Mouse (Mus musculus) c-Kit-positive CD71-positive TER-119-negative erythroid progenitor cells, embryonic 14.5 days (primary cell): Measurements from ENCODE around the gene Set.
"Not testable (repeated sequence)": the region's sequence is repeated elsewhere in the genome, so short reads cannot be mapped to it uniquely, and the experiment has no call there.

Experiments
- DNase-seq: peaks from one replicate; pipeline ENCODE4 v3.0.0-alpha.2; 2013; ENCODE audit warnings: low read depth

Gene Set

GRCm38 (mm10) chr2:30057223-30057904 lies at the start of gene Set:
Gene Set, plus strand, starts transcription at chr2:30057378.
- no peak for DNase-seq

- no peak for DNase-seq
Observed at GRCm38 (mm10) chr2:30009101-30009500, 48.1 kb upstream of the Set start.

DNA sequence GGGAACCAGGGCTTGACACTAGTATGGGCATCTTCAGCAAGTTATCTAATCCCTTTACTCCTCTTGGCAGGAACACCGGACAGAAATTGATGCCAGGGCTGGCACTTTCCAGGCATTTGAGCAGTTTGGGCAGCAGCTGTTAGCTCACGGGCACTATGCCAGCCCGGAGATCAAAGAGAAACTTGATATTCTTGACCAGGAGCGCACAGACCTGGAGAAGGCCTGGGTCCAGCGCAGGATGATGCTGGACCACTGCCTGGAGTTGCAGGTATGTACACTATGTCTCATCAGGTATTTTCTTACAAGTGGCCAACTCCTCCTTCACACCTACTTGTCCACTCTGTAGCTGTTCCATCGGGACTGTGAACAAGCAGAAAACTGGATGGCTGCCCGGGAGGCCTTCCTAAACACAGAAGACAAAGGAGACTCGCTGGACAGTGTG lies 46.3 kb upstream of the Set start:
- DNase-seq, result no peak

- no peak for DNase-seq
Observed at GRCm38 (mm10) chr2:30014326-30014966, 42.7 kb upstream of the Set start.

DNA sequence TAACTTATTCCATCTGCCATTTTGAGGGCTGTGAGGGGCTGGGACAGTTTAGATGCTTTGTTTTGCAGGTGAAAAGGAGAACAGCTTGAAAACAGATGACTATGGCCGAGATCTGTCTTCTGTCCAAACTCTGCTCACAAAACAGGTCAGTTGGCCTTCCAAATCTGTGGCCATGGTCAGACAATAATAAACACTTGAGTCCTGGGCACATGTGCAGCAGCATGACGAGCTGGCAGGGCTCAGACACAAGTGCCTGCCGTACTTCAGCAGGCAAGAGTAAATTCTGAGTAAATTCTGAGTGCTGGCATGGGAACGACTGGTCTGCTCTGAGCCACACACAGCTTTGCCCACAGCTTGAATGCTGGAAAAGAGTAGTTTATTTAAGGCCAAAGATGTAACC lies 31.7 kb upstream of the Set start:
- DNase-seq, result no peak

DNA sequence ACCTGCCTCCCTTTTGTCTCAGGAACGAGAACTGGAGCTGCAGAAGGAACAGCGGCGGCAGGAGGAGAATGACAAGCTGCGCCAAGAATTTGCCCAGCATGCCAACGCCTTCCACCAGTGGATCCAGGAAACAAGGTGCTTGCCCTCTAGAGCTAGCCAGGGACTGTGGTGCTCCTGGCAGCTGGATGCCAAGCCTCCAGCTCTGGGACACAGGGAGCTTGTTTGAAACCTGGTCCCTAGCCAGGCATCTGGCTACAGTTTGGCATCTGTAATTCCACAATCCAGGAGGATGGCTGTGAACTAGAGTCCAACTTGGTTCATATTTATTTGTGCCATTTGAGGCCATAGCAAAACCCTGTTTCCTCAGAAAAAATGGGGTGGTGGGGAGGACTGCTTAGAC lies 30.2 kb upstream of the Set start:
- no peak for DNase-seq

- no peak for DNase-seq
Observed at GRCm38 (mm10) chr2:30032244-30032846, 24.8 kb upstream of the Set start.

DNA sequence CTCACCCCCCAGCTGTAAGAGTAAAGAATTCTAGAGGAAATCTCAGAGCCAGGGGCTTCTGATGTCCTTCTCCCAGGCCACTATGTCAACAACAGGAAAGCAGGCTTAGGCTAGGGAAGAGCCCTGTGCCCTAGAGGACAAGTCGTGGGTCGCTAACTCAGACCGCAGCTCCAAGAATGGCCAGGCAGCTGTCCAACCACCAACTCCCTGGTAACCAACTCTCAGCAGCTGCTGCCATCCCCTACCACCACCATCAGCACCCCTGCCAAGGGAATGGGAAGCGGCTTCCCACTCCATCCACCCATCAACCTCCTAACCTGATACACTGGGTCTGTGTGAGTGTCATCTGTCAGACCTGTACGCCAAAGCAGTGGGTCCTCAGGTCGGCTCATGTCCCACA lies 24.2 kb upstream of the Set start:
- DNase-seq, result no peak

GRCm38 (mm10) chr2:30037762-30038161 lies 19.4 kb upstream of the Set start:
- DNase-seq, result no peak

DNA sequence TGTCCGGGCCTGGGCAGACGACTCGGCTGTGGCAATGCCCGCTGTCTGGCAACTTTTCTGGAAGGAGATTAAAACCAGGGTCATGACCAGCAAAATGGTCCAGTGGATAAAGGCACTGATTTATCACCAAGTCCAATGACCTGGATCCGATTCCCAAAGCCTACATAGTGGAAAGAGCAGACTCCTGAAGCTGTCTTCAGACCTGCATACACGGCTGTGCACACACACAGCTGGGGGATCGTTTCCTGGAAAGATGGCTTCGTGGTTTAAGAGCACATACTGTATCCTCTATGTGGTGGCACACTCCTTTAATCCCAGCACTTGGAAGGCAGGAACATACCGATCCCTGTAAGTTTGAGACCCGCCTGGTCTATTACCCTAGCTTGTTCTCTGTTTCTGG lies 18.8 kb upstream of the Set start:
- no peak for DNase-seq

- no peak for DNase-seq
Observed at GRCm38 (mm10) chr2:30039687-30040086, 17.5 kb upstream of the Set start.

DNA sequence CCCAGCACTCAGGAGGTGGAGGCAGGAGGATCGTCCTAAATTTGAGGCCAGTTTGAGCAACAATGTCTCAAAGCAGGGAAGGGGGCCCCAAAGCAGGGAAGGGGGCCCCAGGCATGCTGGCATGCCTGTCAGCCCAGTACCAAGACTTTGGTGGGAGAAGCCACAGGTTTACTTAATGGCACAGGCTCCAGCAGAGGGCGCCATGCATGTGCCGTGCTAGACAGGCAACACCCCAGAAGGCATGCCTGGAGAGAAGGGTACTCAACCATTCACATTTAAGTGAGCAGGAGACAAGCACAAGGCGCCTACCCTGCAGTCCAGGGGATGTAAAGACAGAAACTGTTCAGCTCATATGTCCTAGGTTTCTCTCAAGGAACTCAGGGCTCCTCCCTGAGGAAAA lies 14.7 kb upstream of the Set start:
- peak; percentile 71 for DNase-seq

DNA sequence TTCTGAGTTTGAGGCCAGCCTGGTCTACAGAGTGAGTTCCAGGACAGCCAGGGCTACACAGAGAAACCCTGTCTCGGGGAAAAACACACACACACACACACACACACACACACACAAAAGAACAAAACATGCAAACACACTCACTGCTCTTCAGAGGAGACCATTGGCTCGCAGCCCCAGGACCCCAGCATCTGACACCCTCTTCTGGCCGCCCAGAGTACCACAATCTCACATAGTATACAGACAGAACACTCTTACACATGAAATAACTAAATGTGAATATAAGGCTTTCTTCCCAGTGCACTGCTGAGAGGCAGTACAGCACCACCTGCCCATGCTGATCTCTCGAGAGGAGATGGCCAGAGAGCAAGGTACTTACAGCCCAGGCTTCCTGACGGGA lies 12.6 kb upstream of the Set start:
- DNase-seq, result no peak

GRCm38 (mm10) chr2:30047127-30047526 lies 10.1 kb upstream of the Set start:
- DNase-seq, result no peak

DNA sequence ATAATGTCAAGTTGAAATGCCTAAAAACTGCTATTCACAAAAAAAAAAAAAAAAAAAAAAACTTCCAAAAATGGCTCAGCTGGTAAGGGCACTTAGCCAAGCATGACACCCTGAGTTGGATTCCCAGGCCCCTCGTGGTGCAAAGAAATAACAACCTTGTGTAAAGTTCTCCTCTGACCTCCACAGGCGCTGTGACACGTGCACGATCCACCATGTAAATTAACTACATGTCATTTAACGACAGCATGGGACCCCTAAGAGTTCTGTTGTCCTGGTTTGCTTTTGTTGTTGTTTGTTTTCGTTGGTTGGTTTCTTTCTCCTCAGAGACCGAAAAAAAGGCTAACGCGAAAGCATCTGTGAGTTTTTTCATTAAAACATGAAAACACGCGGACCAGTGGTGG lies 9.1 kb upstream of the Set start:
- DNase-seq, result no peak

DNA sequence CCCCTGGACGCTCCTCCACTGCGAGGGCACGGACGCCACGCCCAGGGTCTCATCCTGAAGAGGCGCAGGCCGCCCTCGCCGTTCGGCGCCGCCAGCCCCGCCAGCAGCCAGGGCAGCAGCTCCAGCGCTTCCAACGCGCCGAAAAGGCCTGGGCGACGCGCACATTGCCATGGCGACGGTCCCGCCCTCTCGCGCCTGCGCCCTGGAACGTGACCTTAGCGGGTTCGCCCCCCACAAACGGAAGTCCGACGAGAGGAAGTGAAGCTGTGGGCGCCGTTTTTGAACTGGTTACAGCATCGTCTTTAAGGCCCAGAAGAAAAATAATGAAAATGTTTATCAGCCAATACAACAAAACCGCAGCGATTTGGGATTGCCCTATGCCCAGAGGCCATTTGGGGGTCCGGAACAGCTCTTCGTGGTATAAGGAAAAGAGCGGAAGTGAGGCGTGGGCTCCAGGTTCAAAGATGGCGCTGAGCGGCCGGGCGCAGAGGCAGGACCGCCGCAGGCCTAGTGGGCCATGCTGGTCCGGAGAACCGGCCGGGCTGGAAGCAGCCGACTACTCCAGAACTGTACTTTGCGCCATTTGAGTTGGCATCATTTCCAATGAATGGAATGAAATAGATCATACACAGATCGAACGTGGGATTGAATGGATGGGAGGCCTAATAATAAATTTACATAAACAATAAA lies 8.3 kb upstream of the Set start, which contains the start of gene Wdr34:
Gene Wdr34 (minus strand): TSS at position 183 of the 690 bp plus-strand sequence.
- DNase-seq, result peak; percentile 95

- no peak for DNase-seq
Observed at GRCm38 (mm10) chr2:30049831-30050230, 7.3 kb upstream of the Set start.

GRCm38 (mm10) chr2:30051992-30052761 lies 5.0 kb upstream of the Set start:
- no peak for DNase-seq

DNA sequence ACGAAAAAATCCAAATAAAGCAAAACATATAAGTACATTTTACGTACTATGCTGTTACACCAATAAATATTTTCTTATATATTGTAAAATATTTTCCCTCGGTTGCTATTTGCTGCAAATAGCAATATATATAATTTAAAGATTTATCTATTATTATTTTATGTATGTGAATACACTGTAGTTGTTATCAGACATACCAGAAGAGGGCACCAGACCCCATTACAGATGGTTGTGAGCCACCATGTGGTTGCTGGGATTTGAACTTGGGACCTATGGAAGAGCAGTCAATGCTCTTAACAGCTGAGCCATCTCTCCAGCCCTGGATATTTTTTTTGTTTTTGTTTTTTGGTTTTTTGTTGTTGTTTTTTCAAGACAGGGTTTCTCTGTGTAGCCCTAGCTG lies 1.9 kb upstream of the Set start:
- DNase-seq, result not testable (repeated sequence)

DNA sequence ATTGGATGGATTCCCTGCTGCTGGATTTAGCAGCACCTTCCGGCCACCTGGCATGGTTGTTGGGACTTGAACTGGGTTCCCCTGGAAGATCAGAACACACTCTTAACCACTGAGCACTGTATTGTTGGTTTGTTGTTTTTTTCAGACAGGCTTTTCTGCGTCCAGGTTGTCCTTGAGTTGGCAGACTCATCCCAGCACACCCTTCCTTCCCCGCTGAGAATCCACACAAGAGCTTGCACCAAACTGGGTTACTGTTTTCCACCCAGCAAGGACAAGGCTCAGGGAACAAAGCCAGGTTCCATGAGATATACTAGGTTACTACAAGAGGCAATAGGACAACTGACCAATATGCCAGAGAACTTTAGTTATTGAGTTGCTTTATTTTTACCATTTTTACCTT lies 442 bp upstream of the Set start:
- no peak for DNase-seq

GRCm38 (mm10) chr2:30058418-30058817 lies 1.2 kb downstream of the Set start:
- no peak for DNase-seq
